Mouse (Mus musculus) E14TG2a.4 (cell line): ENCODE measurements around the gene Gm20696.

ENCODE experiments used
- H3K27me3 ChIP-seq: 2 replicates; pipeline ENCODE4 v1.6.1; 2014; ENCODE audit warnings: low read length, control low read depth; ENCODE audit not compliant: insufficient read depth
- H3K36me3 ChIP-seq: 2 replicates; pipeline ENCODE4 v1.6.1; 2014; ENCODE audit warnings: low read length, control low read depth; ENCODE audit not compliant: insufficient read depth
- H3K4me1 ChIP-seq: replicated peaks from 2 replicates; pipeline ENCODE4 v1.6.1; 2014; ENCODE audit warnings: low read depth, low read length, control low read depth
- H3K4me3 ChIP-seq: replicated peaks from 2 replicates; pipeline ENCODE4 v1.5.1; 2014; ENCODE audit warnings: mild to moderate bottlenecking, low read length
- H3K9me3 ChIP-seq: 2 replicates; pipeline ENCODE4 v1.6.1; 2014; ENCODE audit warnings: low read length, control low read depth
- CTCF ChIP-seq: conservative IDR thresholded peaks from 2 replicates; pipeline ENCODE4 v1.5.1; 2014; ENCODE audit warnings: low read length
- NANOG ChIP-seq: IDR thresholded peaks from 2 replicates; pipeline ENCODE4 v1.6.1; 2014; ENCODE audit warnings: borderline replicate concordance, low read length, mixed read lengths
- POU5F1 ChIP-seq: IDR thresholded peaks from 2 replicates; pipeline ENCODE4 v1.6.1; 2014; ENCODE audit warnings: low read length, borderline replicate concordance

Gm20696 gene

DNA sequence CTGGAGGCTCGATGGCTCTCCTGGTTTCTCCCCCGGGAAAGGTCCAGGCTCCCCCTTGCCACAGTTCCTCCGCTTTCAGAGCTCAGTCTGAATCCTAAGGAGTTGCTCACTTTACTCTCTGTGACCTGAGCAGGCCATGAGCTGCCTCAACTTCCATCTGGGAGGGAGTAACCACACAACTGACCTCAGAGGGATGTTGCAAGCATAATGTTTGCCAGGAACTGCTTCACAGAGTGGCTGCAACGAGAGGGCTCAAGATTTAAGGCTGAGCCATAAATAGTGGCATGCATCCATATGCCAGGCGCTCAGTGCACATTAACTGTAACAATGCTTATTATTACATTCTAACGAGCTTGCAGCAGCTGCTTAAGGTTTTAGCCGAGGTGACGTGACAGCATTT lies 29.8 kb downstream of the Gm20696 start:
- TF ChIP-seq CTCF, result no peak
- TF ChIP-seq NANOG, result no peak
- no peak for TF ChIP-seq POU5F1
- Histone ChIP-seq H3K27me3 (peaks cover 24% of the 10 kb centered on the region), H3K36me3 (no peaks in the 10 kb centered on the region), H3K9me3 (no peaks in the 10 kb centered on the region), H3K4me3 (no peak overlapping the region), H3K4me1 (peaks cover 10% of the 10 kb centered on the region; the same call in 1 of the 2 replicates)

GRCm38 (mm10) chr6:99636121-99636520 lies 30.5 kb downstream of the Gm20696 start:
- TF ChIP-seq CTCF (no peak), POU5F1 (no peak), NANOG (no peak)
- peaks cover 27% of the 10 kb centered on the region for H3K27me3 ChIP-seq
- peaks cover 10% of the 10 kb centered on the region; the same call in 1 of the 2 replicates for H3K4me1 ChIP-seq
- H3K9me3 ChIP-seq, result no peaks in the 10 kb centered on the region
- H3K4me3 ChIP-seq, result no peak overlapping the region
- no peaks in the 10 kb centered on the region for H3K36me3 ChIP-seq

GRCm38 (mm10) chr6:99632121-99632980 lies 34.2 kb downstream of the Gm20696 start:
- TF ChIP-seq POU5F1 (no peak), CTCF (no peak), NANOG (no peak)
- Histone ChIP-seq H3K4me3 (0 out of 2 replicates have a peak overlapping the region, but pooled peaks have one; percentile 23), H3K36me3 (no peaks in the 10 kb centered on the region), H3K27me3 (peaks cover 32% of the 10 kb centered on the region), H3K4me1 (peaks cover 10% of the 10 kb centered on the region; the same call in 1 of the 2 replicates), H3K9me3 (no peaks in the 10 kb centered on the region)

GRCm38 (mm10) chr6:99631637-99632036 lies 35.0 kb downstream of the Gm20696 start:
- TF ChIP-seq CTCF (no peak), NANOG (no peak), POU5F1 (no peak)
- Histone ChIP-seq H3K4me1 (peaks cover 10% of the 10 kb centered on the region; the same call in 1 of the 2 replicates), H3K9me3 (no peaks in the 10 kb centered on the region), H3K36me3 (no peaks in the 10 kb centered on the region), H3K27me3 (peaks cover 32% of the 10 kb centered on the region), H3K4me3 (no peak overlapping the region)

GRCm38 (mm10) chr6:99629726-99630458 lies 36.7 kb downstream of the Gm20696 start:
- peaks cover 18% of the 10 kb centered on the region for H3K4me1 ChIP-seq
- no peaks in the 10 kb centered on the region for H3K36me3 ChIP-seq
- TF ChIP-seq POU5F1 (no peak), CTCF (no peak), NANOG (no peak)
- H3K4me3 ChIP-seq, result no peak overlapping the region
- peaks cover 32% of the 10 kb centered on the region for H3K27me3 ChIP-seq
- no peaks in the 10 kb centered on the region for H3K9me3 ChIP-seq

DNA sequence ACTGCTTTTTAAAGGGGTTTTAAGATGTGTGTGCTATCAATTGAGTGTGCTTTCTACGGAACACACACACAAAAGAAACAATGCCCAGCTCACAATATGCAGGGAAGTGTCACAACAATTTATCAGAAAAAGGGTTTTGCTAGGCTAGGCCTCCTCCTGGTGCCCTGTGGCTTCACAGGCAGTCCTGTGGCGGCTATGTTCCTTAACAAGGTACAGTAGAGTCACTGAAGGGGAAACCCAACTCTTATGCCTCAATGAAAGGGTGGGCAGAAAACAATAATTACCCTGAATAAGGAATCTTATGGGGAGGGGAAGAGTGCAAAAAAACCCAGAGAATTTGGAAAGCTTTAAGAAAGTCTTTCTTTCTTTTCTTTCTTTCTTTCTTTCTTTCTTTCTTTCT lies 40.2 kb downstream of the Gm20696 start:
- Histone ChIP-seq H3K36me3 (no peaks in the 10 kb centered on the region), H3K4me3 (no peak overlapping the region), H3K27me3 (peaks cover 8% of the 10 kb centered on the region; the same call in 1 of the 2 replicates), H3K9me3 (no peaks in the 10 kb centered on the region), H3K4me1 (peaks cover 23% of the 10 kb centered on the region)
- TF ChIP-seq NANOG (no peak), CTCF (no peak), POU5F1 (no peak)

- no peaks in the 10 kb centered on the region for H3K9me3 ChIP-seq
- no peaks in the 10 kb centered on the region for H3K36me3 ChIP-seq
- peaks cover 6% of the 10 kb centered on the region; the same call in 1 of the 2 replicates for H3K27me3 ChIP-seq
- TF ChIP-seq POU5F1, result no peak
- H3K4me3 ChIP-seq, result no peak overlapping the region
- H3K4me1 ChIP-seq, result peaks cover 23% of the 10 kb centered on the region
Measured at GRCm38 (mm10) chr6:99625803-99626202, 40.8 kb downstream of the Gm20696 start.

DNA sequence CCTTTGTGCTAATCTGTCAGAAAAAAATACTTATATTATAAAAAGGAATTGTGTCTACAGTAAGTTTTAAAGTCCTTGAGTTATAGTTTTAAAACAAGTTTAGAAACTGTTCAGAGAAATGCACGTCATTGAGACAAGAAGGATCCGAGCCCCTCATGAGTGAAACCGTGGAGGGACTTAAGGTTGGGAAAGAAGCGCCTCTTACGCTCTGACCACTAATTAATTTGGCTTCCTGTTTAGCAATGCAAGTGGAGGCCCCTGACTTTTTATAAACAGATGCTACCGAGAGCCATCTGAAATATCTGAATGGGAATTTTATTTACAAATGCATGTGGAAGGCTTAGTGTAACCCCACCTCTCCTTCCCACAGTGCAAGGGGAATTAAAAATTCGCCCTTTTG lies 41.3 kb downstream of the Gm20696 start:
- Histone ChIP-seq H3K4me1 (peaks cover 23% of the 10 kb centered on the region), H3K36me3 (no peaks in the 10 kb centered on the region), H3K9me3 (no peaks in the 10 kb centered on the region), H3K4me3 (no peak overlapping the region), H3K27me3 (peaks cover under 1% of the 10 kb centered on the region; the same call in 1 of the 2 replicates)
- no peak for TF ChIP-seq NANOG
- no peak for TF ChIP-seq CTCF

DNA sequence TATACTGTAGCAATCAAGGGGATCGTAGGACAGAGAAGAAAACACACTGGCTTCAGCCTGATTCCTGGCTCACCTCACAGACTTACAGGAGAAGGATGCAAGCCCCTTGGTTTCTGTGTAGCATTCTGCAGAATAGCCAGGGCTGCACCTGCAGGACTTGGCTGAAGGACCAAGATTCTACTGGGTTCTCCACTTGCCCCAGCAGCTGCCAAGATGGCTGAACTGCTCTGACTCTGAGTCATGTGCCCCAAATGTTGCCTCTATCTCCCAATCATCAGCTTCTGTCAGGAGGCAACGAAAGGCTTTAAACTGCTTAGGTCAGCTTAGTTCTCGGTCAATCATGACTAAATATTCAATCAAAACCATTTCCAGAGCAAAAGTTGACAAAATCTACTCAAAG lies 42.1 kb downstream of the Gm20696 start:
- H3K4me3 ChIP-seq, result no peak overlapping the region
- H3K36me3 ChIP-seq, result no peaks in the 10 kb centered on the region
- H3K27me3 ChIP-seq, result no peaks in the 10 kb centered on the region
- no peaks in the 10 kb centered on the region for H3K9me3 ChIP-seq
- TF ChIP-seq CTCF (no peak), POU5F1 (no peak), NANOG (no peak)
- H3K4me1 ChIP-seq, result peaks cover 23% of the 10 kb centered on the region
